Mouse (Mus musculus): ENCODE measurements around the gene Ctbp2.

GRCm38 (mm10) chr7:133007343-133007742, 116.8 kb downstream of the Ctbp2 start:
- no peak for TF ChIP-seq CTCF (IDR thresholded peaks at IDR 0.05; ENCODE audit: insufficient read depth, low read depth, low read length)
- no peak for TF ChIP-seq POLR2A (IDR thresholded peaks at IDR 0.05; ENCODE audit: insufficient read depth, low read depth, low read length)

Measured in olfactory bulb, adult 2 months (tissue).